In genomic region chr3:38257076-38257842, GRCm38 (mm10) we compare ENCODE assay signal across 15 mouse cellular contexts.
DNase-seq lines count a peak whose midpoint lies in the region; ATAC-seq lines count a peak whose summit lies in the region.
"Had no signal": no experiment of that assay in that cellular context is flagged by ENCODE, and none has a peak within 500 bp of the region (broad histone marks: within the 10 kb centered on the region; RNA-seq: fewer than 3 reads in every experiment).

No protein-coding gene starts in this region.

- no peaks in the 10 kb centered on the region for H3K27me3 ChIP-seq in heart, embryonic 10.5 days (ENCODE audit: insufficient read depth, poor library complexity, severe bottlenecking)
- H3K27me3 ChIP-seq in liver, embryonic 16.5 days (ENCODE audit: control insufficient read depth, insufficient read depth, low read depth, low read length), result no peaks in the 10 kb centered on the region
- H3K27me3 ChIP-seq: embryonic facial prominence, embryonic 15.5 days; neural tube, embryonic 12.5 days had no signal

- no peaks in the 10 kb centered on the region for H3K9me3 ChIP-seq in heart, embryonic 10.5 days
- H3K9me3 ChIP-seq in liver, embryonic 16.5 days (replicated peaks; ENCODE audit: control insufficient read depth, low read length), result no peaks in the 10 kb centered on the region
- H3K9me3 ChIP-seq: embryonic facial prominence, embryonic 15.5 days; neural tube, embryonic 12.5 days had no signal

- H3K4me2 ChIP-seq in liver, embryonic 16.5 days (ENCODE audit: low read depth, low read length), result 0 out of 2 replicates have a peak overlapping the region, but pooled peaks have one; percentile 4
- H3K4me2 ChIP-seq: embryonic facial prominence, embryonic 15.5 days; neural tube, embryonic 12.5 days had no signal

- WGBS in heart, embryonic 10.5 days, result 62% methylated on average over 14 of the region's 14 CpGs
- 37% methylated on average over 14 of the region's 14 CpGs for WGBS in liver, embryonic 16.5 days (ENCODE audit: insufficient replicate concordance)

- H3K36me3 ChIP-seq in heart, embryonic 10.5 days, result no peaks in the 10 kb centered on the region
- no peaks in the 10 kb centered on the region for H3K36me3 ChIP-seq in liver, embryonic 16.5 days (ENCODE audit: control insufficient read depth, insufficient read depth)
- H3K36me3 ChIP-seq: embryonic facial prominence, embryonic 15.5 days; neural tube, embryonic 12.5 days had no signal

- no peak overlapping the region for H3K9ac ChIP-seq in liver, embryonic 16.5 days (ENCODE audit: low read depth, low read length)
- H3K9ac ChIP-seq: embryonic facial prominence, embryonic 15.5 days; neural tube, embryonic 12.5 days had no signal

- H3K4me3 ChIP-seq in heart, embryonic 10.5 days, result no peak overlapping the region
- no peak overlapping the region for H3K4me3 ChIP-seq in liver, embryonic 16.5 days (ENCODE audit: low read depth, low read length)
- H3K4me3 ChIP-seq: embryonic facial prominence, embryonic 15.5 days; neural tube, embryonic 12.5 days had no signal

- peak overlapping the region; percentile 81 for H3K27ac ChIP-seq in heart, embryonic 10.5 days
- no peak overlapping the region for H3K27ac ChIP-seq in liver, embryonic 16.5 days (ENCODE audit: low read length)
- H3K27ac ChIP-seq: embryonic facial prominence, embryonic 15.5 days; macrophage; neural tube, embryonic 12.5 days had no signal

- no peak for DNase-seq in heart, embryonic 10.5 days (ENCODE audit: low spot score)
- no peak for DNase-seq in heart, postnatal 36 days
- DNase-seq in lung, postnatal 36 days, result peak; percentile 28
- no peak for DNase-seq in lung, postnatal 25 days (ENCODE audit: low spot score)
- DNase-seq in adipocyte (ENCODE audit: low spot score), result peak; percentile 72
- no peak for DNase-seq in layer of hippocampus, adult 8-10 months (ENCODE audit: low spot score in 2 of 2)
- DNase-seq in urinary bladder, postnatal 10 days (ENCODE audit: low spot score), result no peak
- DNase-seq: cerebellum, adult 11 months; gastrocnemius, postnatal 36 days; kidney, adult 9 months had no signal

- intact Hi-C loops in heart, postnatal 36 days (cut with DNase I), result loop anchor here (2.0 to 5.0 kb wide), 2 partner anchors 58 to 100 kb away; no protein-coding TSS in a partner anchor

- peaks cover 16% of the 10 kb centered on the region for H3K4me1 ChIP-seq in heart, embryonic 10.5 days
- H3K4me1 ChIP-seq in liver, embryonic 16.5 days (ENCODE audit: control insufficient read depth, low read depth, low read length), result no peaks in the 10 kb centered on the region; the same call in 1 of the 2 replicates

- no peak for ATAC-seq in liver, embryonic 16.5 days (ENCODE audit: low read depth)
- ATAC-seq: CD4-positive, CD25-positive, alpha-beta regulatory T cell, adult 4 months had no signal

Comparison
In these comparisons a context has a peak if more than half of its experiments do, and no peak if none do; other contexts are left out.
1. DNase-seq: peak in lung, postnatal 36 days (single experiment) and adipocyte (single experiment); none in heart, embryonic 10.5 days (single experiment), heart, postnatal 36 days (0 of 2), lung, postnatal 25 days (single experiment), layer of hippocampus, adult 8-10 months (0 of 2) and urinary bladder, postnatal 10 days (single experiment).